Mouse (Mus musculus) lung, adult 2 months (tissue): ENCODE results near the gene Rin2. TPM values are rescaled to one million over a fixed set of nuclear protein-coding genes. Genes with fewer than 3 reads are reported as not detected.

Experiments used
- DNase-seq: peaks from one replicate; pipeline ENCODE4 v3.0.0; 2022
- H3K4me1 ChIP-seq: fragments of 200-500 bp; 2 replicates; pipeline ENCODE4 v1.6.1; 2011; ENCODE audit warnings: low read length; ENCODE audit not compliant: control insufficient read depth, insufficient read depth
- H3K4me3 ChIP-seq: fragments of 200-500 bp; replicated peaks from 2 replicates; pipeline ENCODE3; 2011; ENCODE audit warnings: low read depth, mild to moderate bottlenecking, control low read depth, low read length; ENCODE audit errors: extremely low read depth
- CTCF ChIP-seq: fragments of 200-500 bp; IDR thresholded peaks from 2 replicates; pipeline ENCODE4 v1.5.1; 2011; ENCODE audit warnings: mild to moderate bottlenecking, low read length, control low read depth; ENCODE audit not compliant: insufficient read depth
- POLR2A ChIP-seq: fragments of 200-500 bp; IDR thresholded peaks from 2 replicates; pipeline ENCODE4 v1.6.1; 2011; ENCODE audit warnings: low read depth, mild to moderate bottlenecking, control low read depth, low read length, borderline replicate concordance; ENCODE audit errors: extremely low read depth
- WGBS: fragments of 180-500 bp; shearing (Covaris S2); methylation state at CpG from one replicate; pipeline ENCODE4 v1.1.7; 2018; 5-methylcytosine and 5-hydroxymethylcytosine counted together
- polyA plus RNA-seq: library from polyadenylated mRNA; depleted of rRNA; stranded (reverse); fragments of >200 nt; gene quantifications from 2 replicates; pipeline ENCODE4 v1.2.3, GENCODE M21; 2012

Rin2 gene
- polyA plus RNA-seq, 1 experiment, result 44.3 TPM

- DNase-seq, result no peak
- Histone ChIP-seq H3K4me1 (peaks cover 5% of the 10 kb centered on the region), H3K4me3 (no peak overlapping the region)
- no peak for TF ChIP-seq POLR2A
- no peak for TF ChIP-seq CTCF
- 76% methylated on average over 12 of the region's 12 CpGs for WGBS
Observed at GRCm38 (mm10) chr2:145840910-145841870, 166.2 kb downstream of the Rin2 start.

GRCm38 (mm10) chr2:145843322-145843721 is 168.3 kb downstream of the Rin2 start:
- no peak for TF ChIP-seq CTCF
- TF ChIP-seq POLR2A, result no peak
- DNase-seq, result no peak
- 70% methylated on average over 6 of the region's 6 CpGs for WGBS
- H3K4me3 ChIP-seq, result no peak overlapping the region
- peaks cover 5% of the 10 kb centered on the region for H3K4me1 ChIP-seq

DNA sequence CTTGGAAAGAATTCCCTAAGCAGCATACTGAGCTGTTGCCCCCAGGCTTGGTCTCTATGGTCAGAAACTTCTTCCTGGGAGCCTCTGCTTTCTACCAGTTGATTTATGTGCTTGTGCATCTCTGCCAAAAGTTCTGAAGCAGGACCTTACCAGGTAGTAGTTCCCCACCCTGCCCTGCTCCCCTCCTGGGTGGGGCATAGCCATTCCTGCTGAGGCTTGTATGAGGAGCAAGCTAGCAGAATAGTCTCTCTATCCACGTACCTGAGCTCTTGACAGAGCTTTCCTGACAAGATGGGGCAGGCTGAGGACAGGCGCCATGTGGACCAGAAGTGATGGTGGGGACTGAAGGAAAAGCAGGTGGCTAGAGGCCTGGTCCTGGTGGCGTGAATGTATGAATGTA is 171.6 kb downstream of the Rin2 start:
- WGBS, result 95% methylated on average over 3 of the region's 3 CpGs
- H3K4me1 ChIP-seq, result peaks cover 20% of the 10 kb centered on the region
- TF ChIP-seq CTCF (no peak), POLR2A (no peak)
- H3K4me3 ChIP-seq, result no peak overlapping the region
- DNase-seq, result no peak

DNA sequence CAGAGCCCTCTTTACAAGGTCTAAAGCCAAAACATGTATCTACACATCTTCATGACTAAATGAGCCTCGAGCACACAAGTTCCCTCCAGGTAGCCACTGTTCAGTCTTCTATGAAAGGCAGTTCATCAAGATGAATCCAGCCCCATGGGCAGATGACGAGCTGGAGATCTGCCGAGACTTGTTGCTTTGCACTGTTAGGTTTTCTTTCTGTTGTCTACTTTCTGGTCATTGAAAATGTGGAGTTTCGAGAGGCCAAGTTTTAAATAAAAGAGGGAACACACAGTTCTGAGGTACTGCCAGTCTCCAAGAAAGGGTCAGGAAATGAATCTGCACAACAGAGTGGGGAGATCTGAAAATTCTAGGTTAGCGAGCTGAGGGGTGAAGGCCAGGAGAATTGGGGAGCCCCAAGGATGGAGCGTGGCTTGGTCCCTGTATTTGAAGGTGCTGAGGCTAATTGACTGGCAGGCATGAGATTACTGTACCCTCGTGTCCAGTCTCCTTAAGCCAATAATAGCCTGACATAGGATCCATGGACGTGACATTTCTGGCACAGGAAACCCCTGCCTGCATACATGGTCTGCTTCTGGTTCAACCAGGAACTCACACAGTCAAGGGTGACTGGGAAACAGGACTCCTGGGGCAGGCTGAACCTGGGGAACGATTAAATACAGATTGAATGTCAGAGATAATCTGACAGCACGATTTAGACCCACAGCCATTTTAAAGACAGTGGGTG is 174.3 kb downstream of the Rin2 start:
- TF ChIP-seq POLR2A (no peak), CTCF (no peak)

DNA sequence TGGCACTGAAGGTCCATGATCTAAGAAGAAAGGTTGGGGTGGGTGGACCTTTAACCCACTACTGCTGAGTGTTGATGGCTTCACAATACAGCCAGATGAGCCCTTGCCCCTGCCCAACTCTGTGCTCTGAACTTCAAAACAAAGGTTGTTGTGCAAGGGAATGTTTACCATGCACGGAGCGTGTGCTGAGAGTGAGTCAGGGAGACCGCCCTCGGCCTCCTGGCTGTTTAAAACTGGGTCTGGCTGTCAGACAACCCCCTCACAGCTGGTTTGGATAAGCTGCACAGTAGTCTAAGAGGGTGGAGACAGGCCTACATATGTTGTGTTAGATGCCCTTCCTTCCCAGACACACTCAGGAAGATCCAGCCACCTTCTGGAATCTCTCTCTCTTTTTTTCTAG is 175.8 kb downstream of the Rin2 start:
- no peak overlapping the region for H3K4me3 ChIP-seq
- 39% methylated on average over 4 of the region's 4 CpGs for WGBS
- DNase-seq, result no peak

More for the DNA sequence above, 174.3 kb downstream of the Rin2 start:
- H3K4me3 ChIP-seq, result no peak overlapping the region
- no peak for DNase-seq
- peaks cover 19% of the 10 kb centered on the region for H3K4me1 ChIP-seq
- 63% methylated on average over 10 of the region's 10 CpGs for WGBS

GRCm38 (mm10) chr2:145855831-145856230 is 180.8 kb downstream of the Rin2 start:
- no peak for DNase-seq
- TF ChIP-seq CTCF (no peak), POLR2A (no peak)
- Histone ChIP-seq H3K4me3 (no peak overlapping the region), H3K4me1 (peaks cover 14% of the 10 kb centered on the region)
- 66% methylated on average over 9 of the region's 9 CpGs for WGBS

More for the DNA sequence above, 175.8 kb downstream of the Rin2 start:
- TF ChIP-seq CTCF (no peak), POLR2A (no peak)
- H3K4me1 ChIP-seq, result peaks cover 16% of the 10 kb centered on the region

DNA sequence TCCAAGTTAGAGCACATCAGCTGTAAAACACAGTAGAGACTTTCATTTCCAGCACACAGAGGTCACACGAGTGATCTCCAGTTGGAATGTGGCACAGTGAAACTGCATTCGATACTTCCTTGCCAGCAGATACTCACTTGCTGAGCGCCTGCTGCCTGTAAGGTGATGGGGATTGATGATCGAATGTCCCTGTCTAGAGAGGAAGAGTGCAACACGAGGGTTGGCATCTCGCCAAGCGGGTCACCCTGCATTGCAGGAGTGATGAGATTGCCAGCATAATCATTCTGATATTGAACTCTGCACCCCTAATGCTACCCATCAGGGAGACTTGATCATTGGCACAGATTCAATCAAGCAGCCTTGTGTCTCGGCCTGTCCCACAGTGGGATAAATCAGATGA is 182.8 kb downstream of the Rin2 start:
- 36% methylated on average over 8 of the region's 8 CpGs for WGBS
- Histone ChIP-seq H3K4me3 (no peak overlapping the region), H3K4me1 (peaks cover 18% of the 10 kb centered on the region)
- DNase-seq, result no peak
- no peak for TF ChIP-seq CTCF
- no peak for TF ChIP-seq POLR2A

DNA sequence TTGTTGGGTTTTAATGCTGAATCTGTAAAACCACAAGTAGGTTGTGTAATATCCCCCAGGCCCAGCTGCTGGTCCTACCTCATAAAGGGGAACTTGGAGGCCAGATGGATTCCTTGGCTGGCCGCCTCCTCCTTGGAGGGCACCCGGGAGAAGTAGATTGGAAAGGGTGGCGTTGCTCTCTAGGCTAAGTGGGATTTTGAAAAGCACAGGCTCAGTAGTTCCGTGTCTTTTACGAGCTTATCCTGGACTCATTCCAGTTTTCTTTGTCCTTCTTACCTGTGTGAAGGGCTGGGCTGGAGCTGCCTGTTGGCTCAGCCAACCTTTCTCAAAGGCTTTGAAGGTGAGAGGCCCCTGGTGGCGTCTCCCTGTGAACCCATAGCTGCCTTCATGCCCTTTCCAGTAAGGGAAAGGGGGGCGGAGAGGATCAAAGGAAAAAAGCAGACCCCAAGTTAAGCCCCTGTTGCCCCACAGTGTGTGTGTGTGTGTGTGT is 184.5 kb downstream of the Rin2 start:
- DNase-seq, result peak; percentile 71
- Histone ChIP-seq H3K4me1 (peaks cover 26% of the 10 kb centered on the region), H3K4me3 (peak overlapping the region; percentile 83)
- whole genome bisulfite sequencing, result 39% methylated on average over 7 of the region's 7 CpGs
- TF ChIP-seq CTCF (no peak), POLR2A (no peak)

DNA sequence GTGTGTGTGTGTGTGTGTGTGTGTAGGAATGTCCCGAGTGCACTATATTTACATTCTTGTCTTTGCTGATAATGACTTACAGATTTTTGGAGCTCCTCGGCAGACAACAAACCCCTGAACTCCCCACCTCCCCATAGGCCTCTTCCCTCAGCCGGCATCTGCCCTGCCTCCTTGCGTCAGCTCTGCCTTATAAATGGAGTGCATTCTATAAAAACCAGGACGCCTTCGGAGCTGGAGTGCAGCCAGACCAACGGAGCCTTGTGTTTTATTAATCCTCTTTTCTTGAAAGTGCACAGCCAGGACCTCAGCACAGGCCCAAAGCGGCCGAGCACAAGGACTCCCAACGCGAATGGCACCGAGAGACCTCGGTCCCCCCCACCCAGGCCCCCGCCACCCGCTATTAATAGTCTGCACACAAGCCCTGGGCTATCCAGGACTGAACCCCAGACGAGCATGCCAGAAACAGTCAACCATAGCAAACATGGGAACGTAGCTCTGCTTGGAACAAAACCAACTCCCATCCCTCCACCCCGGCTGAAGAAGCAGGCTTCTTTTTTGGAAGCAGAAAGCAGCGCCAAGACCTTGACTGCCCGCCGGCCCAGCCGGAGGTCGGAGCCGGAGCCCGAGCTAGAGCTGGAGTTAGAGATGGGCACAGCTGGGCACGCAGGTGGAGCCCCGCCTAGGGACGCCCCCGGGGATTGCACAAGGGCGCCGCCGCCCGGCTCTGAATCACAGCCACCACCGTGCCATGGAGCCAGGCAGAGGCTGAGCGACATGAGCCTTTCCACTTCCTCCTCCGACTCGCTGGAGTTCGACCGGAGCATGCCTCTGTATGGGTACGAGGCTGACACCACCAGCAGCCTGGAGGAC is 185.2 kb downstream of the Rin2 start:
- 14% methylated on average over 40 of the region's 40 CpGs for WGBS
- Histone ChIP-seq H3K4me3 (peak overlapping the region; percentile 83), H3K4me1 (peaks cover 26% of the 10 kb centered on the region)
- TF ChIP-seq POLR2A, result peak; percentile 88; the same call in 1 of the 2 replicates
- TF ChIP-seq CTCF, result no peak
- peak; percentile 88 for DNase-seq
